Mouse (Mus musculus): Measurements from ENCODE around the gene Btg2. TPM values are rescaled to one million over a fixed set of nuclear protein-coding genes. Genes with fewer than 3 reads are reported as not detected.

The Btg2 gene
- polyA plus RNA-seq, 1 experiment from 2014 or later, result 26.3 TPM

- ATAC-seq (ENCODE audit: low FRiP score) (no peak), DNase-seq (ENCODE audit: low spot score) (no peak)
- H3K9ac ChIP-seq, result no peak overlapping the region
- H3K27me3 ChIP-seq (ENCODE audit: control insufficient read depth, insufficient read depth, low read length), result no peaks in the 10 kb centered on the region
- H3K36me3 ChIP-seq (replicated peaks; ENCODE audit: control insufficient read depth, insufficient read depth), result no peaks in the 10 kb centered on the region
- H3K4me2 ChIP-seq (replicated peaks), result no peak overlapping the region
- no peaks in the 10 kb centered on the region for H3K9me3 ChIP-seq (ENCODE audit: control insufficient read depth, low read length)
- no peak overlapping the region for H3K4me3 ChIP-seq (replicated peaks; ENCODE audit: low read length)
- H3K27ac ChIP-seq, result no peak overlapping the region
- WGBS, result 89% methylated on average over 5 of the region's 5 CpGs
- peaks cover 27% of the 10 kb centered on the region for H3K4me1 ChIP-seq (replicated peaks; ENCODE audit: control insufficient read depth, insufficient read depth, low read length)
Observed at GRCm38 (mm10) chr1:134100401-134100800, 21.5 kb upstream of the Btg2 start.

GRCm38 (mm10) chr1:134099516-134100235 is 20.8 kb upstream of the Btg2 start:
- 26% methylated on average over 12 of the region's 12 CpGs for WGBS
- no peak for ATAC-seq (ENCODE audit: low FRiP score)
- peaks cover 28% of the 10 kb centered on the region for H3K4me1 ChIP-seq (replicated peaks; ENCODE audit: control insufficient read depth, insufficient read depth, low read length)

GRCm38 (mm10) chr1:134098726-134099515 is 20.0 kb upstream of the Btg2 start:
- Histone ChIP-seq H3K9me3 (ENCODE audit: control insufficient read depth, low read length) (no peaks in the 10 kb centered on the region), H3K9ac (peak overlapping the region; percentile 32; the same call in 1 of the 2 replicates), H3K4me1 (replicated peaks; ENCODE audit: control insufficient read depth, insufficient read depth, low read length) (peaks cover 28% of the 10 kb centered on the region), H3K27me3 (ENCODE audit: control insufficient read depth, insufficient read depth, low read length) (no peaks in the 10 kb centered on the region), H3K4me3 (replicated peaks; ENCODE audit: low read length) (peak overlapping the region; percentile 25), H3K4me2 (replicated peaks) (peak overlapping the region; percentile 61), H3K36me3 (replicated peaks; ENCODE audit: control insufficient read depth, insufficient read depth) (no peaks in the 10 kb centered on the region), H3K27ac (peak overlapping the region; percentile 63)
- DNase-seq (ENCODE audit: low spot score) (peak; percentile 77), ATAC-seq (ENCODE audit: low FRiP score) (peak; percentile 61)
- WGBS, result 11% methylated on average over 17 of the region's 17 CpGs

More at GRCm38 (mm10) chr1:134099516-134100235, 20.8 kb upstream of the Btg2 start:
- H3K36me3 ChIP-seq (replicated peaks; ENCODE audit: control insufficient read depth, insufficient read depth), result no peaks in the 10 kb centered on the region
- no peaks in the 10 kb centered on the region for H3K9me3 ChIP-seq (ENCODE audit: control insufficient read depth, low read length)
- peak overlapping the region; percentile 25 for H3K4me3 ChIP-seq (replicated peaks; ENCODE audit: low read length)
- H3K27ac ChIP-seq, result peak overlapping the region; percentile 63
- H3K4me2 ChIP-seq (replicated peaks), result peak overlapping the region; percentile 61
- H3K27me3 ChIP-seq (ENCODE audit: control insufficient read depth, insufficient read depth, low read length), result no peaks in the 10 kb centered on the region
- H3K9ac ChIP-seq, result peak overlapping the region; percentile 32; the same call in 1 of the 2 replicates
- DNase-seq (ENCODE audit: low spot score), result no peak

- Histone ChIP-seq H3K27me3 (ENCODE audit: control insufficient read depth, insufficient read depth, low read length) (no peaks in the 10 kb centered on the region), H3K4me2 (replicated peaks) (peak overlapping the region; percentile 61), H3K4me3 (replicated peaks; ENCODE audit: low read length) (no peak overlapping the region), H3K27ac (peak overlapping the region; percentile 2), H3K9me3 (ENCODE audit: control insufficient read depth, low read length) (no peaks in the 10 kb centered on the region), H3K4me1 (replicated peaks; ENCODE audit: control insufficient read depth, insufficient read depth, low read length) (peaks cover 28% of the 10 kb centered on the region), H3K36me3 (replicated peaks; ENCODE audit: control insufficient read depth, insufficient read depth) (no peaks in the 10 kb centered on the region), H3K9ac (no peak overlapping the region)
- WGBS, result 59% methylated on average over 13 of the region's 13 CpGs
- ATAC-seq (ENCODE audit: low FRiP score) (no peak), DNase-seq (ENCODE audit: low spot score) (no peak)
Observed at GRCm38 (mm10) chr1:134097956-134098725, 19.2 kb upstream of the Btg2 start.

GRCm38 (mm10) chr1:134097080-134097855 is 18.3 kb upstream of the Btg2 start:
- Histone ChIP-seq H3K36me3 (replicated peaks; ENCODE audit: control insufficient read depth, insufficient read depth) (no peaks in the 10 kb centered on the region), H3K27ac (peak overlapping the region; percentile 75), H3K27me3 (ENCODE audit: control insufficient read depth, insufficient read depth, low read length) (no peaks in the 10 kb centered on the region), H3K4me1 (replicated peaks; ENCODE audit: control insufficient read depth, insufficient read depth, low read length) (peaks cover 28% of the 10 kb centered on the region), H3K9ac (no peak overlapping the region), H3K9me3 (ENCODE audit: control insufficient read depth, low read length) (no peaks in the 10 kb centered on the region), H3K4me3 (replicated peaks; ENCODE audit: low read length) (no peak overlapping the region), H3K4me2 (replicated peaks) (no peak overlapping the region)
- 83% methylated on average over 7 of the region's 7 CpGs for WGBS
- ATAC-seq (ENCODE audit: low FRiP score) (no peak), DNase-seq (ENCODE audit: low spot score) (no peak)

- Histone ChIP-seq H3K4me2 (replicated peaks) (0 out of 2 replicates have a peak overlapping the region, but pooled peaks have one; percentile 2), H3K4me3 (replicated peaks; ENCODE audit: low read length) (no peak overlapping the region), H3K4me1 (replicated peaks; ENCODE audit: control insufficient read depth, insufficient read depth, low read length) (peaks cover 28% of the 10 kb centered on the region), H3K9ac (peak overlapping the region; percentile 14; the same call in 1 of the 2 replicates), H3K27me3 (ENCODE audit: control insufficient read depth, insufficient read depth, low read length) (no peaks in the 10 kb centered on the region), H3K36me3 (replicated peaks; ENCODE audit: control insufficient read depth, insufficient read depth) (no peaks in the 10 kb centered on the region), H3K27ac (peak overlapping the region; percentile 75), H3K9me3 (ENCODE audit: control insufficient read depth, low read length) (no peaks in the 10 kb centered on the region)
- 18% methylated on average over 14 of the region's 14 CpGs for WGBS
- DNase-seq (ENCODE audit: low spot score) (peak; percentile 67), ATAC-seq (ENCODE audit: low FRiP score) (peak; percentile 74)
Observed at GRCm38 (mm10) chr1:134096264-134096934, 17.5 kb upstream of the Btg2 start.

GRCm38 (mm10) chr1:134095721-134096120 is 16.8 kb upstream of the Btg2 start:
- no peak for ATAC-seq (ENCODE audit: low FRiP score)

GRCm38 (mm10) chr1:134095033-134095612 is 16.2 kb upstream of the Btg2 start:
- ATAC-seq (ENCODE audit: low FRiP score) (no peak), DNase-seq (ENCODE audit: low spot score) (no peak)
- Histone ChIP-seq H3K4me3 (replicated peaks; ENCODE audit: low read length) (no peak overlapping the region), H3K4me1 (replicated peaks; ENCODE audit: control insufficient read depth, insufficient read depth, low read length) (peaks cover 28% of the 10 kb centered on the region), H3K4me2 (replicated peaks) (no peak overlapping the region), H3K9ac (no peak overlapping the region), H3K27me3 (ENCODE audit: control insufficient read depth, insufficient read depth, low read length) (no peaks in the 10 kb centered on the region), H3K36me3 (replicated peaks; ENCODE audit: control insufficient read depth, insufficient read depth) (no peaks in the 10 kb centered on the region), H3K27ac (no peak overlapping the region), H3K9me3 (ENCODE audit: control insufficient read depth, low read length) (no peaks in the 10 kb centered on the region)
- WGBS, result 68% methylated on average over 7 of the region's 7 CpGs

More at GRCm38 (mm10) chr1:134095721-134096120, 16.8 kb upstream of the Btg2 start:
- no peak overlapping the region for H3K4me2 ChIP-seq (replicated peaks)
- no peak overlapping the region for H3K4me3 ChIP-seq (replicated peaks; ENCODE audit: low read length)
- no peaks in the 10 kb centered on the region for H3K36me3 ChIP-seq (replicated peaks; ENCODE audit: control insufficient read depth, insufficient read depth)
- H3K27me3 ChIP-seq (ENCODE audit: control insufficient read depth, insufficient read depth, low read length), result no peaks in the 10 kb centered on the region
- no peaks in the 10 kb centered on the region for H3K9me3 ChIP-seq (ENCODE audit: control insufficient read depth, low read length)
- peak overlapping the region; percentile 75; the same call in 1 of the 2 replicates for H3K27ac ChIP-seq
- no peak overlapping the region for H3K9ac ChIP-seq
- peaks cover 28% of the 10 kb centered on the region for H3K4me1 ChIP-seq (replicated peaks; ENCODE audit: control insufficient read depth, insufficient read depth, low read length)
- WGBS, result 76% methylated on average over 4 of the region's 4 CpGs
- DNase-seq (ENCODE audit: low spot score), result no peak

Data from hindbrain, embryonic 14.5 days (tissue).